Mouse (Mus musculus): ENCODE measurements around the gene Gp5.

Gp5 gene

GRCm38 (mm10) chr16:30275558-30276340 lies 34.8 kb downstream of the Gp5 start:
- DNase-seq = no peak

- DNase-seq = no peak
These were observed 37.5 kb downstream of the Gp5 start for GRCm38 (mm10) chr16:30273065-30273464.

DNA sequence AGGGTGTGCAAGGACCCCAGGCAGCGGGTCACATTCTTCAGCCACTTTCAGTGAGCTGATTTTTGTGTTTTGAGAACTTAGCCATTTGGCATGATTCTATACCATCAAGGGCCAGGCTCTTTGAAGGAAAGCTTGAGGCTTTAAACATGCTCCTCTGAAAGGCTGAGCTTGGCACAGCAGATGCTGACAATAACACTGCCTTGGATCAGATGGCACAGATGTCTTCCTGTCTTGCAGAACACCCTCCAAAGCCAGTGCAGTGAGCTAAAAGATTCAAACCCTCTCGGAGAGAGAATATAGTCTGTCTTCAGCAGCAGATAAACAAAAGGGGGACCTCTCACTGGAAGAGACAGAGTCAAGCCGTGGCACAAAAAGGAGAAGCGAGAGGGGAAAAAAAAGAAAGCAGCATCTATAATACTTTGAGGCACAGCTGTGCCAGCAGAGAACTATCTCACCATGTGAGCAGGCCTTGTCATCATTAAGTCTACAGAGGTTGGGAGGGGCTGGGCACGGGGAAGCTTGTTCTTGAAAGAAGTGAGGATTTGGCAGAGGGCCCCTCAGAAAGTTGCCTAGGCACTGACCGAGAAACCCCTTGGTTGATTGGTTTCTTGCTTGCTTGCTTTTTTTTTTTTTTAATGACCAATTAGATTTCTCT lies 38.5 kb downstream of the Gp5 start:
- no peak for DNase-seq

- DNase-seq = no peak
These were observed 39.3 kb downstream of the Gp5 start for GRCm38 (mm10) chr16:30271223-30271761.

GRCm38 (mm10) chr16:30267359-30267758 lies 43.2 kb downstream of the Gp5 start, which contains the start of gene Cpn2:
Cpn2 (minus strand) TSS chr16:30267499.
- DNase-seq = no peak

GRCm38 (mm10) chr16:30266561-30266960 lies 44.0 kb downstream of the Gp5 start:
- no peak for DNase-seq

GRCm38 (mm10) chr16:30265611-30266010 lies 45.0 kb downstream of the Gp5 start:
- no peak for DNase-seq

DNA sequence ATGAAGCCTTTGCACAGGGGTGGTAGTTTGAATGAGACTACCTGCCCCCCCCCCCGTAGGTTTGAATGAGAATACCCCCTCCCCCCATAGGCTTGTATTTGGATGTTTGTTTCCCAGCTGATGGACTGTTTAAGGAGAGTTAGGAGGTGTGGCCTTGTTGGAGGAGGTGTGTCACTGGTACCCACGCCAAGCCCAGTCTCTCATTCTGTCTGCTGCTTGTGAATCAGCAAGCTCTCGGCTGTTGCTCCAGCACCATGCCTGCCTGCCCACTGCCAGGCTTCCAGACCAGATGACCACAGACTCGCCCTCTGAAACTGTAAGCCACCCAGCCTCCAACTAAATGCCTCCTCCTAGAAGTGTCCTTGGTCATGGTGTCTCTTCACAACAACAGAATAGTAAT lies 47.4 kb downstream of the Gp5 start:
- DNase-seq = no peak

DNA sequence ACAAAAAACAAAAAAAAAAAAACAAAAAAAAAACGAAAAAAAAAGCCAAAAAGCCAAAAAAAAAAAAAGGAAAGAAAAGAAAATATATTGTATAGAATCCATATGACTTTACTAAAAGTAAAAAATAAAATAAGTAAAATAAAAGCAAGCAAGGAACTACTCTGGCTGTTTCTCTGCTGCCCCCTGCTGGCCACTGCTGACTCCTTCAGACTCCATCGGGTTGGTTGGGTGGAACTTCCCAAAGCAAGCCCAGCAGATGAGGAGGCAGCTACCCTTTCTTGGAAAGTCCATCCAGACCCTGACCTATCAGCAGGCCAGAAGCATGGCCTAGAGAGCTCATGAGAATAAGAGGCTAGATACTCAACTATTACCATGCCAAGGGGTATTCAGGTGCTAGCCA lies 47.9 kb downstream of the Gp5 start:
- DNase-seq = peak; percentile 52 to 57

DNA sequence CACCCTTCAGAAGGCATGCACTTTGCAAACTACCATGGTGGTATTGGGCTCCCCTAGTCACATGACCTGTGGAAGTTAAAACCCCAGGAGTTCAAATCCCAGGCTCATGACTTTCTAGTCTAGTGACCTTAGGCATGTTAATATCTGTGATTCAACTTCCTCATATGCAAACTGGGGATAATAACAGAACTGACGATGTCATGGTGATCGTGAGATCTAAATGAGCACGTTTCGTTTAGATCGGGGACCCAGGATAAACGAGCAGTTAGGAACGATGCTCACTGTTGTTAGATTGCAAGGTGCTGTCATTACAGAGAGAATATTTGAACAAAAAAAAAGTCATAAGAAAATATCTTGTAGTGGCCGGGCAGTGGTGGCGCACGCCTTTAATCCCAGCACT lies 48.4 kb downstream of the Gp5 start:
- no peak for DNase-seq

DNA sequence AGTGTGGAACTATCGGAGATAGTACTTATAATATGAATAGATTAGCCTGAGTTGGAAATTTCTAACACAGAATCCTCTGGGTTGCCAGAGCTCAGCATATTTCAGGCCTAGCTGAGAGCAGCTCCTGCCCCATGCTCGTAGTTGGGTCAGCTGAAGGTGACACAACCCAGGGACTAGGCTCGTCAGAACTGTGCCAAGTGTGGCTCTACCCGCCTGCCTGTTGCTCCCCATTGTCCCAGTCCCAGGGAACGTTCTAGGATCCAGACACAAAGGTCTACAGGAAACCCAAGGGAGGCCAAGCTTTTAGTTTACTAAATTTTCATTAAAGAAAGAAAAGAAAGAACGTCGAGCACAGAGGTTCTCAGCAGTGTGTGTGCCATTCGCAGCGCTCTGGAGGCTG lies 49.2 kb downstream of the Gp5 start:
- DNase-seq = no peak

DNA sequence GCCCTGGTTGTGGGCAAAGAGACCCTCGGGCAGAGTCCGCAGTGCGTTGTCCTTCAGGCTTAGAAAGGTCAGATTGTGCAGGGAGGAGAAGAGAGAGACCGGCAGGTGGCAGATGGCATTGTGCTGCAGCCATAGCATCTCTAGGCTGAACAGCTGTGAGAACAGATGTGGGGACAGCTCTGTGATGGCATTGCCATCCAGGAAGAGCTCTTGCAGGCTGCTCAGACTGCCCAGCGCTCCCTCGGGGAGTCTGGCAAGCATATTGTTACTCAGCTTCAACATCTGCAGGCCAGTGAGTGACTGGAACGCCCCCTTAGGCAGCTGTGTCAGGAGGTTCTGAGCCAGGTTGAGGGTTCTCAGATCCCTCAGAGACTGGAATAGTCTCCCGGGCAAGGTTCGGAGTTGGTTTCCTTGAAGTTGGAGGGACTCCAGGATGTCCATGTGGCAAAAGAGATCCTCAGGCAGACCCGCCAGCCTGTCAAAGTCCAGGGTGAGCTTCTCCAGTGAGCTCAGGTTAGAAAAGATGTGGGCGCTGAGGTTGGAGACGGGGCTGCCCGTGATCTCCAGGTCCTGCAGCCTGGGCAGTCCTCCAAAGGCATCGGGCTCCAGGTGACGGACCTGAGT lies 50.5 kb downstream of the Gp5 start:
- DNase-seq = no peak

DNA sequence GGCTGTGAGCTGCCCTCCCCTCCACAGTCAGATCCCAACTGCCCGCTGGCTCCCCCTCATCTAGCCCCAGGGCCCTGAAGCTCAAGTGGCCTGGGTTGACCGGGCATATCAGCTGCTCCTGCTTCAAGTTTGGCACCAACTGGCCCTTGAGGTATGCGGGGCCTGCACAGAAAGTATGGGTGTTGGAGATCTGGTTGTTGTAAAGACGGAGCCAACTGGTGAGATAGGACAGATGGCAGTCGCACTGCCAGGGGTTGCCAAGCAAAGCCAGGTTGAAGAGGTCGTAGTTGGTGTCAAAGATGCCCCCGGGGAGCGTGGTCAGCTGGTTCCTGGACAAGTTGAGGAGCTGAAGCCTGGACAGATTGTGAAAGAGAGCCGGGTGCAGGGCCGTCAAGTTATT lies 51.1 kb downstream of the Gp5 start:
- DNase-seq = no peak

- DNase-seq = no peak
These were observed 52.1 kb downstream of the Gp5 start for GRCm38 (mm10) chr16:30258441-30258840.

- no peak for DNase-seq
These were observed 52.9 kb downstream of the Gp5 start for GRCm38 (mm10) chr16:30257718-30258117.
